Mouse (Mus musculus): ENCODE measurements around the gene Ap2a2.
"Not testable (repeated sequence)": the region's sequence is repeated elsewhere in the genome, so short reads cannot be mapped to it uniquely, and the experiment has no call there.

Gene Ap2a2

GRCm38 (mm10) chr7:141585288-141585687, 23.3 kb downstream of the Ap2a2 start:
- in situ Hi-C loops (cut with MboI; ENCODE audit: low pct_unique_long_range_greater_than_20kb in 1 of 2, low sequenced_read_pairs in 2 of 2, unreplicated experiment in 1 of 2) = no loop called here

DNA sequence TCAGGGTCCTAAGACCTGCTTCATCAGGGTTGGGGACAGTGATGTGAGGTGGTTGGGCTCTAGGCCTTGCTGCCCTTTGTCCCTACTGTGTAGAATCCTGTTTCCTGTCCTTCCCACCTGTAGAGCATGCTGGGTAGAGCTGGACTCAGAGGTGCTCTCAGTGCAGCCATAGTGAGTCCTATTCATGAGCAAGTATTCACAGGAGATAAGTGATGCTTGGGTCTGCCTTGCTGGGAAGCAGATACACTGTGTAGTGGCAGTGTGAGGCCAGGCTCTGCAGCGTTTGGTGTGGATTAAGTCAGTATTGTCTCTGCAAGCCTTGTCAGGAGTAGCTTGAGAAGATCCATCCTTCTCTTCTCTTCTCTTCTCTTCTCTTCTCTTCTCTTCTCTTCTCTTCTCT, 23.9 kb downstream of the Ap2a2 start:
- in situ Hi-C loops (cut with MboI; ENCODE audit: low pct_unique_long_range_greater_than_20kb in 1 of 2, low sequenced_read_pairs in 2 of 2, unreplicated experiment in 1 of 2) = no loop called here

DNA sequence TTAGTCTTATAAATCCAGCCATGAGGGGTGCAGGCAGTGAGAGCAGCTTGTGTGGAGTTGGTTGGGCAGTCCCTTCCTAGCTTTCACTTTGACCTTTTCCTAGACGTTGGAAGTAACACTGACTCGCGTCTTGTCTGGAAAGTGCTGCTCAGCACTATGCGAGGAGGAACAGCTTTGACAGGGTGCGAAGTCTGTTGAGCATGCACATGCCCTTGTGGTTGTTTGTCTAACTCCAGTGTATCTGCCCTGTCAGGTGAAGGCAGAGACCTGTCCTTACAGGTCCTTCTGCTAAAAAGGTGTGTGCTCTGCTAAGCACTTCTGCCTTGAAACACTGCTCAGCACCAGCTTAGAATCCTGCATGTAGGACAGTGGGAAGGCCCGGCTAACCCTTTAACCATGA, 26.9 kb downstream of the Ap2a2 start:
- in situ Hi-C loops (cut with MboI; ENCODE audit: low pct_unique_long_range_greater_than_20kb in 1 of 2, low sequenced_read_pairs in 2 of 2, unreplicated experiment in 1 of 2) = no loop called here

- in situ Hi-C loops (cut with MboI; ENCODE audit: low pct_unique_long_range_greater_than_20kb in 1 of 2, low sequenced_read_pairs in 2 of 2, unreplicated experiment in 1 of 2) = not testable (repeated sequence)
Measured at GRCm38 (mm10) chr7:141590249-141590648, 28.3 kb downstream of the Ap2a2 start.

DNA sequence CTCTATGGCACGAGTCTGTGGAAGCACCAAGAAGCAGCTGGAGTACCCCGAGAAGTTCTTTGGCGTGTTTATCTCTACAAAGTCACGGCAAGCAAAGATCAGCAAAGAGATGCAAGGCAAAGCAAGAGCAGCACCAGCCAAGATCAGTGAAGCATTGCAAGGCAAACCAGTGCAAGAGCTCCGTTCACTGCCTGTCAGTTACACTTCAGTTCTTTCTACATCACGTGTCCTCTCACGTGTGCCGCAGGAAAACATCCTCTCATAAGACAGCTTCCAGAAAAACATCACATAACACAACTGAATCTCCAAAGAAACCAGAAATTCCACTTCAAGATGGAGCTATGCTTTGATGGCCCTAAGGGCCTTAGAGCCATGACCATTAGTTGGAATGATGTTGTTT, 29.0 kb downstream of the Ap2a2 start:
- in situ Hi-C loops (cut with MboI; ENCODE audit: low pct_unique_long_range_greater_than_20kb in 1 of 2, low sequenced_read_pairs in 2 of 2, unreplicated experiment in 1 of 2) = no loop called here

DNA sequence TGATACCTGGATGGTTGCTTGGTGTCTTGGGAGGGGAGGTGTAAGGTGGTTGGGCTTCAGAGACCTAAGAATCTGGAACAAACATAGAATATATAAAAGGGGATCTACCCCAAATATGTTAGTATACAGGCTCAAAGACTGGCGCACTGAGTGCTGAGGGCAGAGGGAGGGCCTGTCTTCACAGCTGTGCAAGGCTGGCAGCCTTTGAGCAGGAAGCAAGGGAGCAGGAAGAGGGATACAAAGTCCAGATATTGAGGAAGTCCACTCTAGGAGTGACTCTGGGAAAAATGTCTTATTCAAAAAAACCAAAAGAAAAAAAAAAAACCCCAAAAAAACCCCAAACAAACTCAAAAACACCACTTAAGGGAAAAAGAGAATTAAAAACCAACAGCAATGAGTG, 30.1 kb downstream of the Ap2a2 start:
- in situ Hi-C loops (cut with MboI; ENCODE audit: low pct_unique_long_range_greater_than_20kb in 1 of 2, low sequenced_read_pairs in 2 of 2, unreplicated experiment in 1 of 2) = no loop called here

- in situ Hi-C loops (cut with MboI; ENCODE audit: low pct_unique_long_range_greater_than_20kb in 1 of 2, low sequenced_read_pairs in 2 of 2, unreplicated experiment in 1 of 2) = no loop called here
Measured at GRCm38 (mm10) chr7:141593056-141593455, 31.1 kb downstream of the Ap2a2 start.

DNA sequence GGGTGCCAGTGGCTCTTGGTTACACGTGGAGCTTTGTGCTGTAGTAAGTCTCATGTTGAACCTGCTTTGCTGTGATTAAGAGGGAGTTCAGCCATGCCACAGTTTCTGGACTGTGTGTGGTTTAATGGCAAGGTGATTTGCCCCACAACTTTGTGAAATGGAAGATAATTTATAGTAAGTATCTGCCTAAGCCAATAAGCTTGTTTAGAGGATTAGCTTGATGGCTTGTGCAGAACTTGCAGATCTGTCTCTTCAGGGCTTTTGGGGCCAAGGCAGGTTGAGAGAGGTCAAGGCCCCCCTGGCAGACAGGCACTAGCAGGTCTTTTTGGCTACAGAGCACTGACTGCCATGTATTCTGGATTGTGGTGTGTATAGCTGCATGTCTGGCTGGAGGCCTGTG, 35.0 kb downstream of the Ap2a2 start:
- in situ Hi-C loops (cut with MboI; ENCODE audit: low pct_unique_long_range_greater_than_20kb in 1 of 2, low sequenced_read_pairs in 2 of 2, unreplicated experiment in 1 of 2) = no loop called here

- in situ Hi-C loops (cut with MboI; ENCODE audit: low pct_unique_long_range_greater_than_20kb in 1 of 2, low sequenced_read_pairs in 2 of 2, unreplicated experiment in 1 of 2) = no loop called here
Measured at GRCm38 (mm10) chr7:141597563-141597962, 35.6 kb downstream of the Ap2a2 start.

- in situ Hi-C loops (cut with MboI; ENCODE audit: low pct_unique_long_range_greater_than_20kb in 1 of 2, low sequenced_read_pairs in 2 of 2, unreplicated experiment in 1 of 2) = no loop called here
Measured at GRCm38 (mm10) chr7:141607717-141608116, 45.7 kb downstream of the Ap2a2 start.

DNA sequence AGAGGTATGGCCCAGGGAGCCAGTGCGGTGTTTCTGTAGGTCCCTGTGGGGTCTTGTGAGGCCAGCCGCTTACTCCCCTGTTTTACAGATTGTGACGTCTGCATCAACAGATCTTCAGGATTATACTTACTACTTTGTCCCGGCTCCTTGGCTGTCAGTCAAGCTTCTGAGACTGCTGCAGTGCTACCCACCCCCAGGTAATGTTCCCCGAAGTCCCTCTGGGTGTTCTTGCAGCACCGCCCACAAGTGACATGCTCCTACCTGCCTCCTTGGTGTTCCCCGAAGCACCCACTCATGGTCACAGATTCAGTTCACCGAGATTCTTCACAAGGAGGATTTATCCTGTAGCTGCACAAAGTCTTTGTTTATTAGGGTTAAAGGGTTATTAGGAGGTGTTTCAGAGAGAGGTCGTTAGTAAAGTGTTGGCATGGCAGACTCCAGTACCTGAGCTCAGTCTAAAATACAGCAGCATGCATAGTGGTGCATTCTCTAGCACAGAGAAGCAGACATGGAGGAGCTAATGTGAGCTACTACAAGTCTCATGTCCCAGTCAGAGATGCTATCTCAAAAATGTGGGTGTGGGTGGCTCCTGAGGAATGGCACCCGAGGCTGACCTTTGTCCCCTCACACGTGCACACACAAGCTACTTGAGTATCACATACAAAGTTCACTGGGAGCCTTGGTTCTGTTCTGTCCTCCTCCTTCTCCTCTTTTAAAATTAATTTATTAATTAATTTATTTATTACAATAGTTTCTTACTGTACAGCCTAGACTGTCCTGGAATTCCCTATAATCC, 47.9 kb downstream of the Ap2a2 start:
- in situ Hi-C loops (cut with MboI; ENCODE audit: low pct_unique_long_range_greater_than_20kb in 1 of 2, low sequenced_read_pairs in 2 of 2, unreplicated experiment in 1 of 2) = no loop called here

- in situ Hi-C loops (cut with MboI; ENCODE audit: low pct_unique_long_range_greater_than_20kb in 1 of 2, low sequenced_read_pairs in 2 of 2, unreplicated experiment in 1 of 2) = no loop called here
Measured at GRCm38 (mm10) chr7:141611711-141612370, 49.9 kb downstream of the Ap2a2 start.

GRCm38 (mm10) chr7:141612371-141612760, 50.4 kb downstream of the Ap2a2 start:
- in situ Hi-C loops (cut with MboI; ENCODE audit: low pct_unique_long_range_greater_than_20kb in 1 of 2, low sequenced_read_pairs in 2 of 2, unreplicated experiment in 1 of 2) = no loop called here

DNA sequence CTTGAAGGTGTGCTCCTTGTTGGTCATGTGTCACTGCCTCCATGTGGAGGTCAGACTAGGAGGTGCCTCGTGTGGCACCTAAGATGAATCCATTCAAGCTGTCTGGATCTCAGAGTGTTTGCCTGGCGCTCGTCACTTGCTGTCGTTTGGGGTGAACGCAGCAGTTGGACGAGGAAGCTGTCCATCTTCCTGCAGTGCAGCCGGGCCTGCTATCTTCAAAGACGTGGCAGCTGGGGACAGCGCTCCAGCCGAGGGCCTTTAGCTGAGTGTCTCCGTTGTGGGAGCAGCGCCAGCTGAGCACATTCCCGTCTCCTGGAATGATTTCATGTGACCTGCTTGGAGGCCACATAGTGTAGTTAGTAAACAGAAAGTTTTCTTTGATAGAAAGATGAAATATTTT, 50.8 kb downstream of the Ap2a2 start:
- in situ Hi-C loops (cut with MboI; ENCODE audit: low pct_unique_long_range_greater_than_20kb in 1 of 2, low sequenced_read_pairs in 2 of 2, unreplicated experiment in 1 of 2) = no loop called here

- in situ Hi-C loops (cut with MboI; ENCODE audit: low pct_unique_long_range_greater_than_20kb in 1 of 2, low sequenced_read_pairs in 2 of 2, unreplicated experiment in 1 of 2) = no loop called here
Measured at GRCm38 (mm10) chr7:141614329-141614832, 52.4 kb downstream of the Ap2a2 start.

GRCm38 (mm10) chr7:141624214-141624613, 62.2 kb downstream of the Ap2a2 start:
- in situ Hi-C loops (cut with MboI; ENCODE audit: low pct_unique_long_range_greater_than_20kb in 1 of 2, low sequenced_read_pairs in 2 of 2, unreplicated experiment in 1 of 2) = no loop called here

DNA sequence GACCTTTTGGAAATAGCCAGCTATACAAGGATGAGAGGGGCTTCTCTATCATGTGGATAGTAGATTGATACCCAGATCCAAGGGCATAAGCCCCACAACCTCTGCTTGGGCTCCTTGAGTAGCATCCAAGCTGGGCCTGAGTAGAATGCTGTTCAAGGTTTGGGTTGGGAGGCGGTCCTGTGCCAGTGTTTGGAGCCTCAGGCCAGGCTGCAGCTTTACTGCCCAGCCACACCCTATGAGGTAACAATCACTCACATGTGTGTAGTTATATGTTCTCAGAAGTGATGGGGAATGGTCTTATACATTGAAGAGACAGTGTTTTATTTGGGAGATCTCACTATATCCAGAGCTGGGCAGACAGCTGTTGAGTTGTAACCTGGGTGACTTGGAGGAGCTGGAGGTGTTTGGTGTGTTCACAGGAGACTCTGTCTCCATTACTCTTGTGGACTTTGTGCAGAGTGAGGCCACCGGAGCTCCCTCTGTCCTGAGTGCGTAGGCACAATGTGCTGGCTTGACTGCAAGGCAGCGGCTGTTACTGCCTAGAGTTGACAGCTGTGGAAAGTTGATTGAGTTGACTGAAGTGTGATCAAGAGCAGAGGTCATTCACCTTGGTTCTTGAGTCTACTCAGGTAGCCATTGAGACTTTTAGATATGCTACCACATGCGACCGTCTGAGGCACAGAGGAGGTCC, 63.3 kb downstream of the Ap2a2 start:
- in situ Hi-C loops (cut with MboI; ENCODE audit: low pct_unique_long_range_greater_than_20kb in 1 of 2, low sequenced_read_pairs in 2 of 2, unreplicated experiment in 1 of 2) = no loop called here

DNA sequence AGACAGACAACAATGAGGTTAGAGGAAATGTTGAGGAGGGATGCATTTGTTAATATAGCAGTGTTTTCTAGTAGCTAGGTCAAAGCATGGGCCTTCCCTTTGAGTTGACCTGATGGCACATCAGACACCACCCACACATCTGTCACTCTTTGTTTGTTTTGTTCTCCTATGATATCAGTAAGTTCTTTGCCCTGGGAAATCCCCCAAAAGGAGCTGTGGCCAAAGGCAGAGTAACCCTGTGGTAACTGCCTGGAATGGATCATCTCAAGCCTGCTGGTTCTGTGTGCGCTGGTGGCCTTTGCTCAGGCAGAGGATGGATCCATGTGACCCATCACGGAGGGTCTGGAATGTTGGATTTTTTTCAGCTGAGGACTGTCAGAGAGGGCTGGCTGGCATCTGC, 66.0 kb downstream of the Ap2a2 start:
- in situ Hi-C loops (cut with MboI; ENCODE audit: low pct_unique_long_range_greater_than_20kb in 1 of 2, low sequenced_read_pairs in 2 of 2, unreplicated experiment in 1 of 2) = no loop called here

GRCm38 (mm10) chr7:141629241-141629640, 67.3 kb downstream of the Ap2a2 start:
- in situ Hi-C loops (cut with MboI; ENCODE audit: low pct_unique_long_range_greater_than_20kb in 1 of 2, low sequenced_read_pairs in 2 of 2, unreplicated experiment in 1 of 2) = no loop called here

All from mouse embryonic stem cell (cell line).